Mouse (Mus musculus) MEL (cell line): ENCODE measurements around the gene Clmp. TPM values are rescaled to one million over a fixed set of nuclear protein-coding genes. Genes with fewer than 3 reads are reported as not detected.
A peak's percentile ranks its signal among the peaks of the same experiment; 100 is the strongest.

Experiments used
- DNase-seq: peaks from one replicate; pipeline ENCODE4 v3.0.0; 2011; ENCODE audit warnings: low read depth, low spot score
- H3K27ac ChIP-seq: 2 replicates; pipeline ENCODE4 v1.5.1; 2012; ENCODE audit warnings: low read depth, mild to moderate bottlenecking, control low read depth, low read length, moderate library complexity; ENCODE audit not compliant: control insufficient read depth
- H3K27me3 ChIP-seq, 2 experiments: fragments of 150-350 bp in 1 of 2; sonication (generic) in 1 of 2; 2 replicates each; pipeline ENCODE4 v1.6.1; 2012; ENCODE audit warnings: low read length in 2 of 2, mild to moderate bottlenecking in 2 of 2, improper control_type of control experiment in 1 of 2, moderate library complexity in 1 of 2; ENCODE audit not compliant: insufficient read depth in 2 of 2, control insufficient read depth in 1 of 2
- H3K36me3 ChIP-seq, 2 experiments: 2 replicates each; pipeline ENCODE4 v1.6.1; 2012 to 2014; ENCODE audit warnings: low read length in 2 of 2, improper control_type of control experiment in 1 of 2, inconsistent platforms in 1 of 2, mild to moderate bottlenecking in 1 of 2; ENCODE audit not compliant: insufficient read depth in 2 of 2, control insufficient read depth in 1 of 2
- H3K4me1 ChIP-seq, 2 experiments: fragments of 150-350 bp in 1 of 2; sonication (generic) in 1 of 2; 2 replicates each; pipeline ENCODE4 v1.6.1; 2012; ENCODE audit warnings: low read length in 2 of 2, improper control_type of control experiment in 1 of 2, mild to moderate bottlenecking in 1 of 2; ENCODE audit not compliant: insufficient read depth in 2 of 2, control insufficient read depth in 1 of 2
- H3K4me3 ChIP-seq, 2 experiments: fragments of 150-350 bp in 1 of 2; sonication (generic) in 1 of 2; 2 replicates each; pipeline ENCODE4 v1.5.1; 2012; ENCODE audit warnings: low read depth in 2 of 2, low read length in 2 of 2, mild to moderate bottlenecking in 2 of 2, moderate library complexity in 2 of 2, control low read depth in 1 of 2, improper control_type of control experiment in 1 of 2; ENCODE audit not compliant: control insufficient read depth in 1 of 2, insufficient read depth in 1 of 2
- H3K79me2 ChIP-seq: 2 replicates; pipeline ENCODE4 v1.6.1; 2012; ENCODE audit warnings: mild to moderate bottlenecking, low read length, moderate library complexity; ENCODE audit not compliant: control insufficient read depth, poor library complexity, insufficient read depth
- H3K9ac ChIP-seq: 2 replicates; pipeline ENCODE4 v1.6.1; 2012; ENCODE audit warnings: low read depth, mild to moderate bottlenecking, control low read depth, low read length, moderate library complexity; ENCODE audit not compliant: control insufficient read depth, poor library complexity, severe bottlenecking
- H3K9me3 ChIP-seq: fragments of 150-350 bp; sonication (generic); replicated peaks from 2 replicates; pipeline ENCODE4 v1.6.1; 2012; ENCODE audit warnings: mild to moderate bottlenecking, low read length, improper control_type of control experiment, moderate library complexity; ENCODE audit not compliant: insufficient read depth
- BHLHE40 ChIP-seq: IDR thresholded peaks from 2 replicates; pipeline ENCODE4 v1.6.1; 2012; ENCODE audit warnings: low read depth, mild to moderate bottlenecking, inconsistent platforms, low read length, improper control_type of control experiment, borderline replicate concordance
- CTCF ChIP-seq, 3 experiments: IDR thresholded peaks in 2 of 3; conservative IDR thresholded peaks in 1 of 3; 2 replicates each; pipeline ENCODE4 v1.5.1; 2011 to 2012; ENCODE audit warnings: low read length in 3 of 3, low read depth in 2 of 3, mild to moderate bottlenecking in 2 of 3, improper control_type of control experiment in 1 of 3, inconsistent platforms in 1 of 3, mixed read lengths in 1 of 3, moderate library complexity in 1 of 3; ENCODE audit not compliant: control insufficient read depth in 1 of 3, insufficient read depth in 1 of 3, poor library complexity in 1 of 3, severe bottlenecking in 1 of 3
- E2F4 ChIP-seq: IDR thresholded peaks from 2 replicates; pipeline ENCODE4 v1.6.1; 2011; ENCODE audit warnings: low read depth, low read length, improper control_type of control experiment, borderline replicate concordance
- EP300 ChIP-seq, 2 experiments: IDR thresholded peaks; 2 replicates each; pipeline ENCODE4 v1.6.1; 2011; ENCODE audit warnings: improper control_type of control experiment in 2 of 2, low read length in 2 of 2, low read depth in 1 of 2, mild to moderate bottlenecking in 1 of 2
- ETS1 ChIP-seq: IDR thresholded peaks from 2 replicates; pipeline ENCODE4 v1.6.1; 2012; ENCODE audit warnings: low read depth, mild to moderate bottlenecking, inconsistent platforms, low read length, improper control_type of control experiment, moderate library complexity
- GABPA ChIP-seq: IDR thresholded peaks from 2 replicates; pipeline ENCODE4 v1.6.1; 2012; ENCODE audit warnings: low read depth, mild to moderate bottlenecking, inconsistent platforms, low read length, improper control_type of control experiment, moderate library complexity
- GATA1 ChIP-seq: IDR thresholded peaks from 2 replicates; pipeline ENCODE4 v1.6.1; 2011; ENCODE audit warnings: low read depth, low read length, improper control_type of control experiment
- HCFC1 ChIP-seq: IDR thresholded peaks from 2 replicates; pipeline ENCODE4 v1.6.1; 2012; ENCODE audit warnings: low read depth, mild to moderate bottlenecking, inconsistent platforms, low read length, improper control_type of control experiment, moderate library complexity
- KAT2A ChIP-seq: conservative IDR thresholded peaks from 2 replicates; pipeline ENCODE4 v1.6.1; 2012; ENCODE audit warnings: low read depth, low read length, improper control_type of control experiment, inconsistent platforms
- MAFK ChIP-seq: IDR thresholded peaks from 2 replicates; pipeline ENCODE4 v1.6.1; 2011; ENCODE audit warnings: low read depth, mild to moderate bottlenecking, low read length, improper control_type of control experiment, borderline replicate concordance
- MAX ChIP-seq: IDR thresholded peaks from 2 replicates; pipeline ENCODE4 v1.6.1; 2011; ENCODE audit warnings: low read length, improper control_type of control experiment
- MAZ ChIP-seq: IDR thresholded peaks from 2 replicates; pipeline ENCODE4 v1.6.1; 2012; ENCODE audit warnings: low read depth, mild to moderate bottlenecking, inconsistent platforms, low read length, improper control_type of control experiment
- MEF2A ChIP-seq: IDR thresholded peaks from 2 replicates; pipeline ENCODE4 v1.6.1; 2014; ENCODE audit warnings: low read depth, mild to moderate bottlenecking, inconsistent platforms, low read length, improper control_type of control experiment; ENCODE audit not compliant: poor library complexity, insufficient replicate concordance, severe bottlenecking; ENCODE audit errors: extremely low read depth
- MXI1 ChIP-seq: IDR thresholded peaks from 2 replicates; pipeline ENCODE4 v1.6.1; 2011; ENCODE audit warnings: mild to moderate bottlenecking, low read depth, low read length, improper control_type of control experiment
- MYC ChIP-seq: IDR thresholded peaks from 2 replicates; pipeline ENCODE4 v1.6.1; 2011; ENCODE audit warnings: low read depth, mild to moderate bottlenecking, low read length, improper control_type of control experiment, moderate library complexity
- NRF1 ChIP-seq: IDR thresholded peaks from 2 replicates; pipeline ENCODE4 v1.6.1; 2014; ENCODE audit warnings: low read depth, mild to moderate bottlenecking, inconsistent platforms, low read length, improper control_type of control experiment, moderate library complexity; ENCODE audit not compliant: poor library complexity, insufficient read depth, severe bottlenecking
- POLR2AphosphoS2 ChIP-seq: IDR thresholded peaks from 2 replicates; pipeline ENCODE4 v1.6.1; 2011; ENCODE audit warnings: low read length, improper control_type of control experiment
- POLR2AphosphoS5 ChIP-seq: IDR thresholded peaks from 2 replicates; pipeline ENCODE4 v1.6.1; 2012; ENCODE audit warnings: low read depth, borderline replicate concordance, mild to moderate bottlenecking, inconsistent platforms, low read length, moderate library complexity, mixed read lengths
- RCOR1 ChIP-seq: IDR thresholded peaks from 2 replicates; pipeline ENCODE4 v1.6.1; 2012; ENCODE audit warnings: low read depth, mild to moderate bottlenecking, inconsistent platforms, low read length, improper control_type of control experiment
- SMC3 ChIP-seq: IDR thresholded peaks from 2 replicates; pipeline ENCODE4 v1.6.1; 2011; ENCODE audit warnings: low read depth, low read length, improper control_type of control experiment
- TAL1 ChIP-seq: IDR thresholded peaks from 2 replicates; pipeline ENCODE4 v1.6.1; 2012; ENCODE audit warnings: mild to moderate bottlenecking, inconsistent platforms, low read length, moderate library complexity, mixed read lengths
- TBP ChIP-seq: IDR thresholded peaks from 2 replicates; pipeline ENCODE4 v1.8.0; 2011; ENCODE audit warnings: low read depth, low read length, improper control_type of control experiment
- TCF12 ChIP-seq: IDR thresholded peaks from 2 replicates; pipeline ENCODE4 v1.6.1; 2014; ENCODE audit warnings: low read depth, mild to moderate bottlenecking, inconsistent platforms, low read length, improper control_type of control experiment, moderate library complexity
- USF2 ChIP-seq, 2 experiments: IDR thresholded peaks; 2 replicates each; pipeline ENCODE4 v1.6.1; 2011 to 2012; ENCODE audit warnings: improper control_type of control experiment in 2 of 2, low read length in 2 of 2, borderline replicate concordance in 1 of 2, inconsistent platforms in 1 of 2, low read depth in 1 of 2, mild to moderate bottlenecking in 1 of 2; ENCODE audit not compliant: insufficient read depth in 1 of 2
- ZC3H11A ChIP-seq: IDR thresholded peaks from 2 replicates; pipeline ENCODE4 v1.6.1; 2012; ENCODE audit warnings: low read depth, mild to moderate bottlenecking, inconsistent platforms, low read length, improper control_type of control experiment
- polyA plus RNA-seq, 2 experiments: library from polyadenylated mRNA; stranded (reverse) in 1 of 2; unstranded in 1 of 2; fragments of >175 nt in 1 of 2; fragments of >200 nt in 1 of 2; gene quantifications; 2 replicates each; pipeline versions ENCODE4 v1.2.1 to v1.2.4; 2012; ENCODE audit warnings: low replicate concordance in 2 of 2, low read depth in 1 of 2; ENCODE audit not compliant: insufficient read length in 2 of 2, insufficient read depth in 1 of 2, missing spikeins in 1 of 2
- total RNA-seq: library from RNA; depleted of rRNA; stranded (reverse); fragments of 300-350 nt; gene quantifications from 2 replicates; pipeline ENCODE4 v1.2.3, GENCODE M21; 2012

Clmp gene
- total and polyA plus RNA-seq, 3 experiments = not detected

DNA sequence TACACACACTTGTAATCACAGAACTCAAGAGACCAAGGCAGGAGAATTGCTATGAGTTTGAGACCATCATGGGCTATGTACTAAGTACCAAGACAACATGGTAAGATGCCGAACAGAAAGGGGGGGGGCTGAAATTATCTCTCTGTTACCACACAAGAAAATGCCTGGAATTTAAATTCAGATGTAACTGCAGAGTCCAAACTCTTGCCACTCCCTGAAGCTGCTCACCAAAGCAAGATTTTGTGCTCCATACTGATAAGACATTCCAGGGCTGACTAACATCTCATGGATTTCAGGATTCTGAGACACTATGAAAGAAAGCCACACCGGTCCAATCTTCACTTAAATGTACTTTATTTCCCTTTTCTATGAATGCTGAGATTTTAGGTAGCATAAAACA is 109.8 kb downstream of the Clmp start:
- H3K27me3 ChIP-seq = no peaks in the 10 kb centered on the region; a peak in 2 of 4 replicates
- peaks cover 0 to 14% of the 10 kb centered on the region in 2 experiments; a peak in 2 of 4 replicates for H3K4me1 ChIP-seq
- H3K4me3 ChIP-seq = no peak overlapping the region
- no peaks in the 10 kb centered on the region for H3K9me3 ChIP-seq
- TF ChIP-seq MEF2A (no peak), MXI1 (no peak), SMC3 (no peak)
- H3K36me3 ChIP-seq = peaks cover 0 to 16% of the 10 kb centered on the region in 2 experiments; a peak in 2 of 4 replicates
- DNase-seq = no peak
- H3K27ac ChIP-seq = no peak overlapping the region
- no peak overlapping the region for H3K9ac ChIP-seq
- H3K79me2 ChIP-seq = peaks cover 10% of the 10 kb centered on the region; the same call in 1 of the 2 replicates

DNA sequence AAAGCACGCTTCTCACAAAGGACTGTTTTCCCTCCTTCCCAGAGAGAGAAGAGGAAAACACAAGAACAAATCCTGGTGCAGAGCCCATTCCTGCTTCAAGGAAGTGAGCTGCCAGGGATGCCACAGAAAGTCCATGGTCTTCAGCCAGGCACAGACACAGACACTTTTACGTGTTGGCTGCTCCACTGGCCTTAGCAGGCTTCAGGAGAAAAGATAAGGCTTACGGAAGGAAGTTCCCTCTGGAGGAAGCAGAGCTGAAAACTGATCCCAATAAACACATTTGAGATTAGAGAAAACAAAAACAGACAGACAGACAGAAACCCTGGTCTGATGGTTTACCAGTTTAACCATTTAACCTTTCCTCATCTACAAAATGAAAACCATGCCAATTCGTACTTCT is 110.3 kb downstream of the Clmp start:
- no peaks in the 10 kb centered on the region; a peak in 2 of 4 replicates for H3K27me3 ChIP-seq
- H3K27ac ChIP-seq = no peak overlapping the region
- no peak overlapping the region for H3K9ac ChIP-seq

DNA sequence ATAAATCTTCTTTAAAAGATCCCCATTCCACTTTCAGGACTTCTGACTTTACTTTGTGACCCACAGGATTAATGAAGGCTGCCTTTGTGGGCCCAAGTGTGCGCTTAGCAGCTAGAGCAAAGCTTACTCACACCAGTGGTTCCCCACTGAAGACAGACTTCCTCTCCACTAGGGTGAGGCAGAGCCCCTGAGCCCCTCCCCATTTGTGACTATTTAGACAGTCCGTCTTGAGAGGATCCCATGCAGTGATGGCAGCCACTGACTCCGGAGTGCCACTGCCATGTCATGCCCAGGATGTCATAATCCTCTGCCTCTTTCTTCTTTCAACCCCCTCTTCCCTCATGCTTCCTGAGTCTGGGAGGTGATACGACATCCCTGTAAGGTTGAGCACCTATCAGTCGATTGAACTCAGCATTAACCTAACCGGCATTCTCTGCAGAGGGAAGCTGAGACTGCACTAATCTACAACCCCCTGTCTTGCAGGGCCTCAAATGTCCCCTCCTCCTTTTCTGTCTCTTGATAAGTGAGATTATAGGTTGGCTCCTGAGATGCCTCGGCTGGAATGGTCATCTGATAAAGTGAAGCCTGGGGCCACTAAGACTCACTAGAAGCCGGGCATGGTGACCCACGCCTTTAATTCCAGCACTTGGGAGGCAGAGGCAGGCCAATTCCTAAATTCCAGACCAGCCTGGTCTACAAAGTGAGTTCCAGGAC is 112.6 kb downstream of the Clmp start:
- Histone ChIP-seq H3K79me2 (peaks cover 28% of the 10 kb centered on the region), H3K4me1 (peaks cover 0 to 14% of the 10 kb centered on the region in 2 experiments; a peak in 2 of 4 replicates), H3K36me3 (peaks cover 0 to 16% of the 10 kb centered on the region in 2 experiments; a peak in 2 of 4 replicates), H3K9ac (peak overlapping the region; percentile 97), H3K27me3 (no peaks in the 10 kb centered on the region), H3K4me3 (peak overlapping the region in 1 of 2 experiments; percentile 26; a peak in 2 of 4 replicates), H3K27ac (peak overlapping the region; percentile 100), H3K9me3 (no peaks in the 10 kb centered on the region)
- peak; percentile 80 for DNase-seq
- TF ChIP-seq BHLHE40 (no peak), KAT2A (no peak), POLR2AphosphoS2 (no peak), TBP (0 out of 2 replicates have a peak, but pooled peaks have one; percentile 33), TCF12 (peak; percentile 37; the same call in 1 of the 2 replicates), ETS1 (peak; percentile 45; the same call in 1 of the 2 replicates), HCFC1 (no peak), RCOR1 (peak; percentile 53; the same call in 1 of the 2 replicates), E2F4 (no peak), POLR2AphosphoS5 (no peak), GATA1 (peak; percentile 66), USF2 (IDR thresholded peaks at IDR 0.05; ENCODE audit: borderline replicate concordance in 1 of 2, insufficient read depth in 1 of 2, low read depth in 1 of 2, low read length in 2 of 2) (no peak), GABPA (no peak), MXI1 (no peak), MAZ (no peak), MAFK (no peak), MAX (no peak)

More for the DNA sequence above, 110.3 kb downstream of the Clmp start:
- H3K79me2 ChIP-seq = peaks cover 10% of the 10 kb centered on the region; the same call in 1 of the 2 replicates
- no peak for DNase-seq
- TF ChIP-seq MXI1 (no peak), ETS1 (no peak), TAL1 (no peak), MYC (no peak), POLR2AphosphoS2 (no peak), EP300 (IDR thresholded peaks at IDR 0.05; ENCODE audit: low read depth in 1 of 2, low read length in 2 of 2) (no peak), GABPA (no peak), TCF12 (no peak), CTCF (IDR thresholded peaks at IDR 0.05 in 2 of 3, conservative IDR thresholded peaks at IDR 0.05 in 1 of 3; ENCODE audit: control insufficient read depth in 1 of 3, insufficient read depth in 1 of 3, low read depth in 2 of 3, low read length in 3 of 3, poor library complexity in 1 of 3, severe bottlenecking in 1 of 3) (no peak), NRF1 (no peak), ZC3H11A (no peak), E2F4 (no peak)
- H3K4me3 ChIP-seq = no peak overlapping the region
- H3K36me3 ChIP-seq = peaks cover 0 to 16% of the 10 kb centered on the region in 2 experiments; a peak in 2 of 4 replicates
- peaks cover 0 to 14% of the 10 kb centered on the region in 2 experiments; a peak in 2 of 4 replicates for H3K4me1 ChIP-seq
- H3K9me3 ChIP-seq = no peaks in the 10 kb centered on the region
